Mouse (Mus musculus) olfactory bulb, adult 2 months (tissue): ENCODE measurements at regions not wholly inside any gene's neighbourhood (a gene's known extent, or its start where the extent isn't known, plus 50 kb on each side); places are given as distances from the start of the nearest gene placed in this dataset.

Source experiments
- CTCF ChIP-seq: fragments of 200-500 bp; IDR thresholded peaks from 2 replicates; pipeline ENCODE4 v1.5.1; 2012; ENCODE audit warnings: low read depth, mild to moderate bottlenecking, low read length, moderate library complexity; ENCODE audit not compliant: insufficient read depth
- POLR2A ChIP-seq: fragments of 200-500 bp; IDR thresholded peaks from 2 replicates; pipeline ENCODE4 v1.6.1; 2012; ENCODE audit warnings: mild to moderate bottlenecking, low read depth, low read length, moderate library complexity; ENCODE audit not compliant: insufficient read depth

- no peak for TF ChIP-seq POLR2A
- TF ChIP-seq CTCF = no peak
These were observed 144.6 kb upstream of the Xrcc4 start for GRCm38 (mm10) chr13:90233986-90234385.
